11 mouse cellular contexts compared by ENCODE assay signal in the genomic region with DNA sequence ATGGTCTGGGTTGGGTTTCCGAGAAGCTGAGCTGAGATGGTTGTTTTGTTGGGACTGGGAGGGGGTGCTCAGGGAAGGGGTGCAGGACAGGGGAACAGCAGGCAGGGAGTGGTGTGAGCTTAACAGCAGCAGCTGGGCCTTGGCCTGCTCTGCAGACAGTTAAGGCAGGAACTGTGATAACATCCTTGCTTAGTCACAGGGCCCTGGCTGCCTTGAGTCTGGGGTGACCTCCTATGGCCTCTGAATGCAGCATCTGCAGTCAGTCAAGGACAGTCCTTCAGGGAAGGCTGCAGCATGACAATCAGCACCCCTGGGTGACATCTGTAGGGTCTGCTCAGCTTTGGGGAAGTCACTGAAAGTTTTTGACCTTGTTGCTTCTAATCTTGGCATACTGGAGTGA.
DNase-seq lines count a peak whose midpoint lies in the region; ATAC-seq and TF ChIP-seq lines count a peak whose summit lies in the region.
"Had no signal": no experiment of that assay in that cellular context is flagged by ENCODE, and none has a peak within 500 bp of the region (broad histone marks: within the 10 kb centered on the region; RNA-seq: fewer than 3 reads in every experiment).

No protein-coding gene starts in this region.

- H3K27me3 ChIP-seq in midbrain, embryonic 10.5 days (ENCODE audit: low read depth, poor library complexity, severe bottlenecking): peaks cover 7% of the 10 kb centered on the region; the same call in 1 of the 2 replicates
- H3K27me3 ChIP-seq in midbrain, embryonic 14.5 days (ENCODE audit: control insufficient read depth, insufficient read depth, low read length): no peaks in the 10 kb centered on the region
- no peaks in the 10 kb centered on the region for H3K27me3 ChIP-seq in hindbrain, postnatal 0 days (ENCODE audit: insufficient read depth, low read length)
- H3K27me3 ChIP-seq in forebrain, embryonic 12.5 days: peaks cover 5% of the 10 kb centered on the region; the same call in 1 of the 2 replicates

- no peak for ATAC-seq in midbrain, embryonic 14.5 days (ENCODE audit: low FRiP score, low TSS enrichment)
- peak; percentile 79; the same call in 1 of the 2 replicates for ATAC-seq in erythroid progenitor cell, adult 5-6 weeks (replicated peaks; ENCODE audit: low FRiP score, poor library complexity, severe bottlenecking)
- ATAC-seq in hindbrain, postnatal 0 days: no peak
- no peak for ATAC-seq in forebrain, embryonic 12.5 days (ENCODE audit: low FRiP score)

- no peak overlapping the region for H3K4me3 ChIP-seq in midbrain, embryonic 10.5 days
- no peak overlapping the region for H3K4me3 ChIP-seq in midbrain, embryonic 14.5 days (replicated peaks; ENCODE audit: low read depth, low read length)
- no peak overlapping the region for H3K4me3 ChIP-seq in hindbrain, postnatal 0 days (ENCODE audit: low read length)
- no peak overlapping the region for H3K4me3 ChIP-seq in forebrain, embryonic 12.5 days (replicated peaks)
- H3K4me3 ChIP-seq: limb, embryonic 12.5 days had no signal

- no peak overlapping the region for H3K4me2 ChIP-seq in midbrain, embryonic 14.5 days (ENCODE audit: low read length)
- no peak overlapping the region for H3K4me2 ChIP-seq in hindbrain, postnatal 0 days (ENCODE audit: low read depth, low read length)
- no peak overlapping the region for H3K4me2 ChIP-seq in forebrain, embryonic 12.5 days
- H3K4me2 ChIP-seq: limb, embryonic 12.5 days had no signal

- peak overlapping the region; percentile 46; the same call in 1 of the 2 replicates for H3K27ac ChIP-seq in midbrain, embryonic 10.5 days (replicated peaks)
- H3K27ac ChIP-seq in midbrain, embryonic 14.5 days (replicated peaks; ENCODE audit: low read depth, low read length): no peak overlapping the region
- no peak overlapping the region for H3K27ac ChIP-seq in hindbrain, postnatal 0 days
- H3K27ac ChIP-seq in forebrain, embryonic 12.5 days: no peak overlapping the region
- H3K27ac ChIP-seq: limb, embryonic 12.5 days had no signal

- H3K36me3 ChIP-seq in midbrain, embryonic 10.5 days: no peaks in the 10 kb centered on the region
- H3K36me3 ChIP-seq in midbrain, embryonic 14.5 days (ENCODE audit: control insufficient read depth, insufficient read depth, low read length): no peaks in the 10 kb centered on the region
- no peaks in the 10 kb centered on the region for H3K36me3 ChIP-seq in hindbrain, postnatal 0 days (ENCODE audit: insufficient read depth, low read length)
- no peaks in the 10 kb centered on the region for H3K36me3 ChIP-seq in forebrain, embryonic 12.5 days (replicated peaks)
- H3K36me3 ChIP-seq: limb, embryonic 12.5 days had no signal

- DNase-seq in midbrain, embryonic 10.5 days (ENCODE audit: low spot score): no peak
- DNase-seq in midbrain, embryonic 14.5 days: no peak
- DNase-seq in kidney, postnatal 14 days: peak; percentile 44
- DNase-seq in lung, postnatal 36 days: peak; percentile 49
- no peak for DNase-seq in hindbrain, postnatal 0 days (ENCODE audit: low spot score)
- DNase-seq in cerebellum, adult 9-11 months: no peak
- DNase-seq: right cerebral cortex, postnatal 14 days; thymus, adult 2 months had no signal

- peaks cover 41% of the 10 kb centered on the region for H3K4me1 ChIP-seq in midbrain, embryonic 10.5 days
- 0 out of 2 replicates have a peak, but pooled peaks cover 6% of the 10 kb centered on the region for H3K4me1 ChIP-seq in midbrain, embryonic 14.5 days (ENCODE audit: control insufficient read depth, insufficient read depth, low read length)
- H3K4me1 ChIP-seq in hindbrain, postnatal 0 days (ENCODE audit: insufficient read depth, low read length): no peaks in the 10 kb centered on the region
- H3K4me1 ChIP-seq in forebrain, embryonic 12.5 days: peaks cover 26% of the 10 kb centered on the region
- H3K4me1 ChIP-seq: limb, embryonic 12.5 days had no signal

- TF ChIP-seq CTCF in hindbrain, postnatal 0 days (IDR thresholded peaks at IDR 0.05; ENCODE audit: low read depth): no peak

- no peak overlapping the region for H3K9ac ChIP-seq in midbrain, embryonic 14.5 days (replicated peaks; ENCODE audit: low read length)
- no peak overlapping the region for H3K9ac ChIP-seq in hindbrain, postnatal 0 days (replicated peaks; ENCODE audit: low read length)
- H3K9ac ChIP-seq in forebrain, embryonic 12.5 days: no peak overlapping the region
- H3K9ac ChIP-seq: limb, embryonic 12.5 days had no signal

- WGBS in midbrain, embryonic 10.5 days: 77% methylated on average over 1 of the region's 1 CpGs
- WGBS in midbrain, embryonic 14.5 days: 76% methylated on average over 1 of the region's 1 CpGs
- 88% methylated on average over 1 of the region's 1 CpGs for WGBS in hindbrain, postnatal 0 days
- 68% methylated on average over 1 of the region's 1 CpGs for WGBS in forebrain, embryonic 12.5 days

- H3K9me3 ChIP-seq in midbrain, embryonic 10.5 days (replicated peaks): no peaks in the 10 kb centered on the region
- no peaks in the 10 kb centered on the region for H3K9me3 ChIP-seq in midbrain, embryonic 14.5 days (ENCODE audit: control insufficient read depth, low read length)
- H3K9me3 ChIP-seq in hindbrain, postnatal 0 days (ENCODE audit: low read length): no peaks in the 10 kb centered on the region
- no peaks in the 10 kb centered on the region for H3K9me3 ChIP-seq in forebrain, embryonic 12.5 days
- H3K9me3 ChIP-seq: limb, embryonic 12.5 days had no signal

Comparison
In these comparisons a context has a peak if more than half of its experiments do, and no peak if none do; other contexts are left out.
1. DNase-seq: peak in kidney, postnatal 14 days (single experiment) and lung, postnatal 36 days (single experiment); none in midbrain, embryonic 10.5 days (single experiment), midbrain, embryonic 14.5 days (single experiment), hindbrain, postnatal 0 days (single experiment) and cerebellum, adult 9-11 months (single experiment).